Mouse (Mus musculus) liver, embryonic 15.5 days (tissue): Measurements from ENCODE around the gene Usp22. TPM values are rescaled to one million over a fixed set of nuclear protein-coding genes. Genes with fewer than 3 reads are reported as not detected.

Experiments
- ATAC-seq: fragments of 200-750 bp; cut with Nextera tagmentation; 2 replicates; pipeline ENCODE4 v1.8.0; 2017; ENCODE audit warnings: moderate number of reproducible peaks, mild to moderate bottlenecking, moderate library complexity; ENCODE audit not compliant: insufficient read depth
- H3K27ac ChIP-seq: fragments of 300-500 bp; sonication (generic); replicated peaks from 2 replicates; pipeline ENCODE4 v1.5.1; 2015; ENCODE audit warnings: mild to moderate bottlenecking, inconsistent platforms
- H3K27me3 ChIP-seq: fragments of 300-500 bp; sonication (generic); 2 replicates; pipeline ENCODE4 v1.6.1; 2015; ENCODE audit warnings: mild to moderate bottlenecking, inconsistent platforms
- H3K36me3 ChIP-seq: fragments of 300-500 bp; sonication (generic); replicated peaks from 2 replicates; pipeline ENCODE4 v1.6.1; 2015; ENCODE audit warnings: moderate library complexity, mild to moderate bottlenecking, inconsistent platforms
- H3K4me1 ChIP-seq: fragments of 300-500 bp; sonication (generic); replicated peaks from 2 replicates; pipeline ENCODE4 v1.6.1; 2015; ENCODE audit warnings: inconsistent platforms
- H3K4me2 ChIP-seq: fragments of 300-500 bp; sonication (generic); 2 replicates; pipeline ENCODE4 v1.6.1; 2015; ENCODE audit warnings: moderate library complexity, mild to moderate bottlenecking, inconsistent platforms
- H3K4me3 ChIP-seq: fragments of 300-500 bp; sonication (generic); replicated peaks from 2 replicates; pipeline ENCODE4 v1.5.1; 2015; ENCODE audit warnings: mild to moderate bottlenecking, inconsistent platforms
- H3K9ac ChIP-seq: fragments of 300-500 bp; sonication (generic); 2 replicates; pipeline ENCODE4 v1.6.1; 2015; ENCODE audit warnings: moderate library complexity, mild to moderate bottlenecking, inconsistent platforms
- H3K9me3 ChIP-seq: fragments of 300-500 bp; sonication (generic); replicated peaks from 2 replicates; pipeline ENCODE4 v1.6.1; 2016; ENCODE audit warnings: inconsistent platforms
- WGBS: fragments of 180-500 bp; shearing (Covaris S2); methylation state at CpG from one replicate; pipeline ENCODE4 v1.1.7; 2015; ENCODE audit warnings: mixed read lengths; ENCODE audit not compliant: insufficient replicate concordance; 5-methylcytosine and 5-hydroxymethylcytosine counted together
- polyA plus RNA-seq: library from polyadenylated mRNA; unstranded; fragments of >200 nt; fragmentation: Nextera tagmentation; extraction: Ambion mirVana; gene quantifications from 2 replicates; pipeline ENCODE4 v1.2.1, GENCODE M21; 2015

Usp22 gene
- polyA plus RNA-seq, result 15.9 and 17.0 TPM in 2 replicates

GRCm38 (mm10) chr11:61174821-61175658 lies at the start of gene Usp22:
Gene Usp22 (minus strand): TSS chr11:61175055.
- H3K4me2 ChIP-seq, result peak within 1 kb of the TSS; percentile 99
- peak within 1 kb of the TSS; percentile 74 for H3K4me3 ChIP-seq
- H3K27ac ChIP-seq, result peak within 1 kb of the TSS; percentile 89
- H3K36me3 ChIP-seq, result no peaks in the 10 kb centered on the region
- under 1% methylated on average over 69 of the region's 69 CpGs for WGBS
- H3K9ac ChIP-seq, result peak within 1 kb of the TSS; percentile 90
- H3K4me1 ChIP-seq, result peaks cover 26% of the 10 kb centered on the region
- no peaks in the 10 kb centered on the region for H3K27me3 ChIP-seq
- peak; percentile 96 for ATAC-seq
- H3K9me3 ChIP-seq, result no peaks in the 10 kb centered on the region

GRCm38 (mm10) chr11:61224234-61224744 lies 49.4 kb upstream of the Usp22 start:
- Histone ChIP-seq H3K36me3 (no peaks in the 10 kb centered on the region), H3K9me3 (no peaks in the 10 kb centered on the region), H3K27me3 (no peaks in the 10 kb centered on the region), H3K4me2 (no peak overlapping the region), H3K9ac (no peak overlapping the region), H3K4me3 (no peak overlapping the region), H3K27ac (no peak overlapping the region), H3K4me1 (peaks cover 11% of the 10 kb centered on the region)
- ATAC-seq, result no peak
- WGBS, result 53% methylated on average over 6 of the region's 6 CpGs

- no peak overlapping the region for H3K27ac ChIP-seq
- H3K27me3 ChIP-seq, result no peaks in the 10 kb centered on the region
- H3K4me2 ChIP-seq, result no peak overlapping the region
- peaks cover 11% of the 10 kb centered on the region for H3K4me1 ChIP-seq
- no peak for ATAC-seq
- no peak overlapping the region for H3K9ac ChIP-seq
- H3K9me3 ChIP-seq, result no peaks in the 10 kb centered on the region
- no peaks in the 10 kb centered on the region for H3K36me3 ChIP-seq
- WGBS, result 63% methylated on average over 9 of the region's 9 CpGs
- no peak overlapping the region for H3K4me3 ChIP-seq
Measured at GRCm38 (mm10) chr11:61222971-61223745, 48.3 kb upstream of the Usp22 start.

GRCm38 (mm10) chr11:61222007-61222406 lies 47.2 kb upstream of the Usp22 start:
- ATAC-seq, result no peak
- Histone ChIP-seq H3K4me3 (no peak overlapping the region), H3K4me1 (peaks cover 11% of the 10 kb centered on the region), H3K4me2 (no peak overlapping the region), H3K27me3 (no peaks in the 10 kb centered on the region), H3K27ac (no peak overlapping the region), H3K36me3 (no peaks in the 10 kb centered on the region), H3K9ac (no peak overlapping the region), H3K9me3 (no peaks in the 10 kb centered on the region)
- 66% methylated on average over 1 of the region's 1 CpGs for WGBS

GRCm38 (mm10) chr11:61220156-61220881 lies 45.5 kb upstream of the Usp22 start:
- Histone ChIP-seq H3K4me2 (0 out of 2 replicates have a peak overlapping the region, but pooled peaks have one; percentile 1), H3K4me1 (peaks cover 6% of the 10 kb centered on the region), H3K27ac (no peak overlapping the region), H3K9me3 (no peaks in the 10 kb centered on the region), H3K36me3 (no peaks in the 10 kb centered on the region), H3K4me3 (no peak overlapping the region), H3K27me3 (no peaks in the 10 kb centered on the region), H3K9ac (no peak overlapping the region)
- ATAC-seq, result no peak
- 46% methylated on average over 9 of the region's 9 CpGs for WGBS

- H3K27me3 ChIP-seq, result peaks cover 29% of the 10 kb centered on the region
- ATAC-seq, result no peak
- no peaks in the 10 kb centered on the region for H3K9me3 ChIP-seq
- H3K36me3 ChIP-seq, result no peaks in the 10 kb centered on the region
- H3K4me2 ChIP-seq, result no peak overlapping the region
- no peak overlapping the region for H3K9ac ChIP-seq
- no peak overlapping the region for H3K4me3 ChIP-seq
- H3K4me1 ChIP-seq, result no peaks in the 10 kb centered on the region
- 63% methylated on average over 3 of the region's 3 CpGs for WGBS
- H3K27ac ChIP-seq, result no peak overlapping the region
Measured at GRCm38 (mm10) chr11:61215936-61216335, 41.1 kb upstream of the Usp22 start.

GRCm38 (mm10) chr11:61212102-61212501 lies 37.2 kb upstream of the Usp22 start:
- no peaks in the 10 kb centered on the region for H3K4me1 ChIP-seq
- H3K36me3 ChIP-seq, result no peaks in the 10 kb centered on the region
- H3K4me2 ChIP-seq, result no peak overlapping the region
- 27% methylated on average over 20 of the region's 20 CpGs for WGBS
- no peak for ATAC-seq
- H3K27ac ChIP-seq, result no peak overlapping the region
- no peak overlapping the region for H3K4me3 ChIP-seq
- H3K27me3 ChIP-seq, result peaks cover 32% of the 10 kb centered on the region
- H3K9me3 ChIP-seq, result no peaks in the 10 kb centered on the region
- no peak overlapping the region for H3K9ac ChIP-seq

GRCm38 (mm10) chr11:61208316-61208715 lies 33.5 kb upstream of the Usp22 start:
- Histone ChIP-seq H3K4me3 (no peak overlapping the region), H3K27me3 (peaks cover 26% of the 10 kb centered on the region), H3K9me3 (no peaks in the 10 kb centered on the region), H3K4me2 (no peak overlapping the region), H3K4me1 (no peaks in the 10 kb centered on the region), H3K9ac (no peak overlapping the region), H3K27ac (no peak overlapping the region), H3K36me3 (no peaks in the 10 kb centered on the region)
- no peak for ATAC-seq
- WGBS, result 53% methylated on average over 10 of the region's 10 CpGs

- H3K4me1 ChIP-seq, result no peaks in the 10 kb centered on the region
- peaks cover 19% of the 10 kb centered on the region for H3K27me3 ChIP-seq
- no peak within 1 kb of the TSS for H3K9ac ChIP-seq
- no peak within 1 kb of the TSS for H3K4me3 ChIP-seq
- no peak within 1 kb of the TSS for H3K4me2 ChIP-seq
- no peaks in the 10 kb centered on the region for H3K9me3 ChIP-seq
- 44% methylated on average over 10 of the region's 10 CpGs for WGBS
- no peaks in the 10 kb centered on the region for H3K36me3 ChIP-seq
- no peak within 1 kb of the TSS for H3K27ac ChIP-seq
- ATAC-seq, result no peak
Measured at GRCm38 (mm10) chr11:61207487-61208246, 32.8 kb upstream of the Usp22 start, which contains the start of gene Aldh3a1. Gene Aldh3a1 (plus strand): TSS chr11:61207537.

GRCm38 (mm10) chr11:61206136-61206535 lies 31.3 kb upstream of the Usp22 start:
- no peak for ATAC-seq
- H3K27ac ChIP-seq, result no peak overlapping the region
- H3K36me3 ChIP-seq, result no peaks in the 10 kb centered on the region
- 91% methylated on average over 3 of the region's 3 CpGs for WGBS
- no peak overlapping the region for H3K4me2 ChIP-seq
- H3K9me3 ChIP-seq, result no peaks in the 10 kb centered on the region
- no peak overlapping the region for H3K9ac ChIP-seq
- no peaks in the 10 kb centered on the region for H3K4me1 ChIP-seq
- peaks cover 5% of the 10 kb centered on the region for H3K27me3 ChIP-seq
- H3K4me3 ChIP-seq, result no peak overlapping the region
